Mouse (Mus musculus) hindbrain, embryonic 14.5 days (tissue): Measurements from ENCODE around the gene Notch1. TPM values are rescaled to one million over a fixed set of nuclear protein-coding genes. Genes with fewer than 3 reads are reported as not detected.

Experiments used
- ATAC-seq: fragments of 200-750 bp; cut with Nextera tagmentation; 2 replicates; pipeline ENCODE4 v1.8.0; 2017; ENCODE audit warnings: moderate number of reproducible peaks, mild to moderate bottlenecking, moderate TSS enrichment, moderate library complexity; ENCODE audit not compliant: low FRiP score
- DNase-seq: peaks from one replicate; pipeline ENCODE4 v3.0.0-alpha.2; 2015; ENCODE audit warnings: low spot score
- H3K27ac ChIP-seq: fragments of 300-500 bp; sonication (generic); 2 replicates; pipeline ENCODE4 v1.5.1; 2014; ENCODE audit warnings: mild to moderate bottlenecking, moderate library complexity
- H3K27me3 ChIP-seq: fragments of 300-500 bp; sonication (generic); 2 replicates; pipeline ENCODE4 v1.6.1; 2014; ENCODE audit warnings: mild to moderate bottlenecking, low read length, mixed read lengths; ENCODE audit not compliant: control insufficient read depth, insufficient read depth
- H3K36me3 ChIP-seq: fragments of 300-500 bp; sonication (generic); replicated peaks from 2 replicates; pipeline ENCODE4 v1.6.1; 2014; ENCODE audit not compliant: control insufficient read depth, insufficient read depth
- H3K4me1 ChIP-seq: fragments of 300-500 bp; sonication (generic); replicated peaks from 2 replicates; pipeline ENCODE4 v1.6.1; 2014; ENCODE audit warnings: antibody characterized with exemption, low read length, mixed read lengths; ENCODE audit not compliant: control insufficient read depth, insufficient read depth
- H3K4me2 ChIP-seq: fragments of 300-500 bp; sonication (generic); replicated peaks from 2 replicates; pipeline ENCODE4 v1.6.1; 2014; ENCODE audit warnings: mild to moderate bottlenecking, moderate library complexity
- H3K4me3 ChIP-seq: fragments of 300-500 bp; sonication (generic); replicated peaks from 2 replicates; pipeline ENCODE4 v1.5.1; 2014; ENCODE audit warnings: mild to moderate bottlenecking, low read length
- H3K9ac ChIP-seq: fragments of 300-500 bp; sonication (generic); 2 replicates; pipeline ENCODE4 v1.6.1; 2014
- H3K9me3 ChIP-seq: fragments of 300-500 bp; sonication (generic); 2 replicates; pipeline ENCODE4 v1.6.1; 2016; ENCODE audit warnings: low read length; ENCODE audit not compliant: control insufficient read depth
- WGBS: fragments of 180-500 bp; shearing (Covaris S2); extraction: QIAGEN DNeasy Blood & Tissue Kit; methylation state at CpG from one replicate; pipeline ENCODE4 v1.1.7; 2014; 5-methylcytosine and 5-hydroxymethylcytosine counted together
- microRNA-seq: library from miRNA; unstranded; fragments of <30 nt; microRNA quantifications from one replicate; pipeline ENCODE4, GENCODE M21; 2016
- polyA plus RNA-seq: library from polyadenylated mRNA; unstranded; fragments of >200 nt; fragmentation: Nextera tagmentation; extraction: Ambion mirVana; gene quantifications from 2 replicates; pipeline ENCODE4 v1.2.1, GENCODE M21; 2014

The Notch1 gene
- polyA plus RNA-seq, 1 experiment from 2014 or later = 23.3 TPM

GRCm38 (mm10) chr2:26418120-26418519 lies 98.3 kb downstream of the Notch1 start:
- Histone ChIP-seq H3K27me3 (no peaks in the 10 kb centered on the region), H3K4me2 (no peak overlapping the region), H3K27ac (no peak overlapping the region), H3K36me3 (peaks cover 99% of the 10 kb centered on the region), H3K4me3 (no peak overlapping the region), H3K9ac (no peak overlapping the region), H3K4me1 (no peaks in the 10 kb centered on the region), H3K9me3 (no peaks in the 10 kb centered on the region)
- WGBS = 94% methylated on average over 1 of the region's 1 CpGs
- ATAC-seq (no peak), DNase-seq (no peak)

- Histone ChIP-seq H3K4me1 (no peaks in the 10 kb centered on the region), H3K9me3 (no peaks in the 10 kb centered on the region), H3K27ac (no peak overlapping the region), H3K4me2 (no peak overlapping the region), H3K4me3 (no peak overlapping the region), H3K27me3 (no peaks in the 10 kb centered on the region), H3K36me3 (peaks cover 99% of the 10 kb centered on the region), H3K9ac (no peak overlapping the region)
- no peak for DNase-seq
- no peak for ATAC-seq
Measured at GRCm38 (mm10) chr2:26417066-26417465, 99.4 kb downstream of the Notch1 start.

GRCm38 (mm10) chr2:26410931-26411411 lies 105.5 kb downstream of the Notch1 start:
- H3K36me3 ChIP-seq = peaks cover 77% of the 10 kb centered on the region
- no peak overlapping the region for H3K27ac ChIP-seq
- no peak overlapping the region for H3K4me2 ChIP-seq
- H3K27me3 ChIP-seq = no peaks in the 10 kb centered on the region
- WGBS = 65% methylated on average over 4 of the region's 5 CpGs
- no peaks in the 10 kb centered on the region for H3K9me3 ChIP-seq
- peaks cover 27% of the 10 kb centered on the region for H3K4me1 ChIP-seq
- ATAC-seq = no peak
- H3K9ac ChIP-seq = no peak overlapping the region
- DNase-seq = no peak
- no peak overlapping the region for H3K4me3 ChIP-seq

GRCm38 (mm10) chr2:26410091-26410490 lies 106.4 kb downstream of the Notch1 start:
- no peaks in the 10 kb centered on the region for H3K9me3 ChIP-seq
- H3K4me1 ChIP-seq = peaks cover 35% of the 10 kb centered on the region
- H3K9ac ChIP-seq = no peak overlapping the region
- H3K36me3 ChIP-seq = peaks cover 68% of the 10 kb centered on the region
- H3K27me3 ChIP-seq = no peaks in the 10 kb centered on the region
- DNase-seq (no peak), ATAC-seq (no peak)
- 67% methylated on average over 5 of the region's 5 CpGs for WGBS
- H3K4me2 ChIP-seq = no peak overlapping the region
- H3K4me3 ChIP-seq = no peak overlapping the region
- H3K27ac ChIP-seq = no peak overlapping the region

GRCm38 (mm10) chr2:26409362-26409761 lies 107.1 kb downstream of the Notch1 start:
- Histone ChIP-seq H3K27ac (no peak overlapping the region), H3K36me3 (peaks cover 61% of the 10 kb centered on the region), H3K27me3 (no peaks in the 10 kb centered on the region), H3K9ac (peak overlapping the region; percentile 92), H3K4me2 (peak overlapping the region; percentile 99), H3K4me1 (peaks cover 41% of the 10 kb centered on the region), H3K9me3 (no peaks in the 10 kb centered on the region), H3K4me3 (peak overlapping the region; percentile 95)
- ATAC-seq (no peak), DNase-seq (no peak)
- WGBS = 64% methylated on average over 3 of the region's 3 CpGs

- Histone ChIP-seq H3K4me3 (peak within 1 kb of the TSS; percentile 95), H3K27me3 (no peaks in the 10 kb centered on the region), H3K27ac (peak within 1 kb of the TSS; percentile 79), H3K9me3 (no peaks in the 10 kb centered on the region), H3K4me1 (peaks cover 41% of the 10 kb centered on the region), H3K4me2 (peak within 1 kb of the TSS; percentile 99), H3K9ac (peak within 1 kb of the TSS; percentile 92), H3K36me3 (peaks cover 54% of the 10 kb centered on the region)
- peak; percentile 92 for ATAC-seq
- peak; percentile 98 for DNase-seq
- WGBS = under 1% methylated on average over 57 of the region's 57 CpGs
Measured at GRCm38 (mm10) chr2:26408515-26409356, 107.7 kb downstream of the Notch1 start, which contains the start of gene Inpp5e. Gene Inpp5e (minus strand): TSS chr2:26409203.

Small RNAs within 50 kb of the gene (microRNA-seq; reads per million reads assigned to microRNA genes)
- 1.6 reads per million, percentile 2 among the genes with 10 or more reads in this experiment for gene Mir6996

Other genes starting within 250 kb of the Notch1 start
- gene Ccdc187, start 222.1 kb downstream of the Notch1 start, polyA plus RNA-seq = 0.25 and 0.29 TPM in 2 replicates
- 96.7 and 101 TPM in 2 replicates for gene Gpsm1, start 201.1 kb downstream of the Notch1 start, polyA plus RNA-seq
- 27.7 and 28.3 TPM in 2 replicates for gene Dnlz, start 164.6 kb downstream of the Notch1 start, polyA plus RNA-seq
- gene Card9, start 155.7 kb downstream of the Notch1 start, polyA plus RNA-seq = 1.9 and 2.1 TPM in 2 replicates
- gene Snapc4, start 136.0 kb downstream of the Notch1 start, polyA plus RNA-seq = 25.4 and 29.3 TPM in 2 replicates
- gene Entr1, start 127.3 kb downstream of the Notch1 start, polyA plus RNA-seq = 134 and 141 TPM in 2 replicates
- 76.8 and 81.6 TPM in 2 replicates for gene Pmpca, start 127.3 kb downstream of the Notch1 start, polyA plus RNA-seq
- 22.1 and 23.0 TPM in 2 replicates for gene Inpp5e, start 107.5 kb downstream of the Notch1 start, polyA plus RNA-seq
- 29.1 and 30.0 TPM in 2 replicates for gene Sec16a, start 71.4 kb downstream of the Notch1 start, polyA plus RNA-seq
- 62.2 and 69.2 TPM in 2 replicates for gene Egfl7, start 63.4 kb upstream of the Notch1 start, polyA plus RNA-seq
- gene Gm20532, start 70.0 kb upstream of the Notch1 start, polyA plus RNA-seq = not detected in 2 replicates
- 5.6 and 6.6 TPM in 2 replicates for gene Agpat2, start 87.8 kb upstream of the Notch1 start, polyA plus RNA-seq
- gene Fam69b, start 111.8 kb upstream of the Notch1 start, polyA plus RNA-seq = 128 and 136 TPM in 2 replicates
- gene Lcn4, start 154.6 kb upstream of the Notch1 start, polyA plus RNA-seq = not detected in 2 replicates